Mouse (Mus musculus): ENCODE data around the gene Cacnb3.

Cacnb3 gene

GRCm38 (mm10) chr15:98677977-98678376 is 47.3 kb downstream of the Cacnb3 start:
- DNase-seq = no peak

GRCm38 (mm10) chr15:98680660-98681059 is 50.0 kb downstream of the Cacnb3 start:
- DNase-seq = no peak

GRCm38 (mm10) chr15:98681633-98682032 is 51.0 kb downstream of the Cacnb3 start:
- no peak for DNase-seq

- DNase-seq = no peak
Measured at GRCm38 (mm10) chr15:98683177-98683576, 52.5 kb downstream of the Cacnb3 start.

GRCm38 (mm10) chr15:98683746-98684145 is 53.1 kb downstream of the Cacnb3 start:
- no peak for DNase-seq

- no peak for DNase-seq
Measured at GRCm38 (mm10) chr15:98685926-98686325, 55.3 kb downstream of the Cacnb3 start.

GRCm38 (mm10) chr15:98689682-98690081 is 59.0 kb downstream of the Cacnb3 start:
- DNase-seq = no peak

GRCm38 (mm10) chr15:98691486-98692147 is 61.0 kb downstream of the Cacnb3 start:
- DNase-seq = peak; percentile 88

- no peak for DNase-seq
Measured at GRCm38 (mm10) chr15:98692171-98692715, 61.6 kb downstream of the Cacnb3 start.

All from retina, postnatal 1 day (tissue).